Mouse (Mus musculus) E14TG2a.4 (cell line): Measurements from ENCODE around the gene Cryba4.

Experiments
- CTCF ChIP-seq: conservative IDR thresholded peaks from 2 replicates; pipeline ENCODE4 v1.5.1; 2014; ENCODE audit warnings: low read length
- NANOG ChIP-seq: IDR thresholded peaks from 2 replicates; pipeline ENCODE4 v1.6.1; 2014; ENCODE audit warnings: borderline replicate concordance, low read length, mixed read lengths
- POU5F1 ChIP-seq: IDR thresholded peaks from 2 replicates; pipeline ENCODE4 v1.6.1; 2014; ENCODE audit warnings: low read length, borderline replicate concordance

DNA sequence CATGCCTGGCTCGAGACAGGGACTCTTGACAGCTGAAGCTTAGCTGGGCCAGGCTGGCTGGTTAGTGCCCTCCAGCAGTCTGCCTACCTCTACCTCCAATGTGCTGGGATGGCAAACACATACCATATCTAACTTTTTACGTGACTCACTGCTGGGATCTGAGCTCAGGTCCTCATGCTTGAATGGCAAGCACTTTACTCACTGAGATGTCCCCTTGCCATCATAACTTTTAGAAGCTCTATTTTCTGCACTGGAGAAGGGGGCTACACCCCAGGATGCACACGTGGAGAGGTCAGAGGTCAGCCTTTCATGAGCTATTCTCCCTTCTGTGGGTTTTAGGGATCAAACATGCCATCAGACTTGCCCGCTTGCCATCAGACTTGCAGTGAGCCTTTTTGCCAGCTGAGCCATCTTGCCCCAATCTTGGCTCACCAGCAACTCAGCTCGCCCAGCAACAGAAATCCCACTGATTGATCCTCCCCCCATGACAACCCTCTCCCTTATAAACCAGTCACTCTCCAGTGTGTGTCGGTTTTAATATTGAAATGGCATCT lies 39.5 kb downstream of the Cryba4 start:
- TF ChIP-seq CTCF (no peak), POU5F1 (no peak), NANOG (no peak)
